ENCODE assay signal across 8 mouse cellular contexts in the genomic region with DNA sequence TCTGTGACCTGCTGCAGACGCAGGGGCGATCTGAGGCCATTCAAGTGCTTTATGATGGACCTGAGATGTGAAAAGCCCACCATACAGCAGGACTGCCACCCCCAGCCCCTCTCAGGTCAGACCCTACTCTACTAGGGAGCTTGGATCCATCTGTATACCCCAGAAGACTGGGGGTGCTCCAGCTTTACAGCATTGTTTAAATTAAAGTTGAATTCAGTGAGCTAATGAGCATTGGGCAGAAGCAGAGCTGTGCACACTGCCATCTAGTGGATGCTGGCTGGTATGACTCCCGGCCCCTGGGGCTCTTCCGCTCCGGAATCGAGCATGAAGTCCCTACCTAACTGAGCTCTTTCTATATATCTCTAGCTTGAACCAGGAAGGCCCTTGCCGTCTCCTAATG.
DNase-seq lines count a peak whose midpoint lies in the region; ATAC-seq and TF ChIP-seq lines count a peak whose summit lies in the region.

No protein-coding gene starts in this region.

- WGBS in heart, adult 2 months: 31% methylated on average over 7 of the region's 7 CpGs
- WGBS in heart, embryonic 11.5 days (ENCODE audit: insufficient replicate concordance): 40% methylated on average over 7 of the region's 7 CpGs
- WGBS in forebrain, embryonic 10.5 days: 47% methylated on average over 7 of the region's 7 CpGs
- 35% methylated on average over 7 of the region's 7 CpGs for WGBS in hindbrain, embryonic 11.5 days

- intact Hi-C loops in heart, adult 2 months (cut with DNase I): loop anchor here (1.0 to 2.0 kb wide), 4 partner anchors 404 to 595 kb away; no protein-coding TSS in a partner anchor

- H3K4me2 ChIP-seq in heart, embryonic 11.5 days: no peak overlapping the region
- no peak overlapping the region for H3K4me2 ChIP-seq in hindbrain, embryonic 11.5 days (replicated peaks; ENCODE audit: low read depth, low read length)

- H3K9ac ChIP-seq in heart, adult 2 months (ENCODE audit: low read depth, low read length): no peak overlapping the region
- H3K9ac ChIP-seq in heart, embryonic 11.5 days (ENCODE audit: low read depth, low read length): no peak overlapping the region
- no peak overlapping the region for H3K9ac ChIP-seq in hindbrain, embryonic 11.5 days (ENCODE audit: low read depth, low read length)

- no peak overlapping the region for H3K27ac ChIP-seq in heart, adult 2 months
- H3K27ac ChIP-seq in heart, embryonic 11.5 days (ENCODE audit: low read depth, low read length): no peak overlapping the region
- no peak overlapping the region for H3K27ac ChIP-seq in forebrain, embryonic 10.5 days
- no peak overlapping the region for H3K27ac ChIP-seq in hindbrain, embryonic 11.5 days (ENCODE audit: low read depth, low read length)

- no peaks in the 10 kb centered on the region for H3K79me2 ChIP-seq in heart, adult 2 months (replicated peaks; ENCODE audit: control insufficient read depth, insufficient read depth, low read length)

- TF ChIP-seq POLR2A in heart, adult 2 months (IDR thresholded peaks at IDR 0.05; ENCODE audit: insufficient read depth, low read depth, low read length): no peak

- H3K4me1 ChIP-seq in heart, adult 2 months (ENCODE audit: control insufficient read depth, insufficient read depth, low read length): no peaks in the 10 kb centered on the region
- H3K4me1 ChIP-seq in heart, embryonic 11.5 days (ENCODE audit: control insufficient read depth, insufficient read depth, low read length): 0 out of 2 replicates have a peak, but pooled peaks cover under 1% of the 10 kb centered on the region
- H3K4me1 ChIP-seq in forebrain, embryonic 10.5 days: no peaks in the 10 kb centered on the region; the same call in 1 of the 2 replicates
- no peaks in the 10 kb centered on the region for H3K4me1 ChIP-seq in hindbrain, embryonic 11.5 days (replicated peaks; ENCODE audit: control insufficient read depth, insufficient read depth, low read length)

- no peaks in the 10 kb centered on the region; the same call in 1 of the 2 replicates for H3K36me3 ChIP-seq in heart, adult 2 months (ENCODE audit: control insufficient read depth, insufficient read depth, low read length)
- H3K36me3 ChIP-seq in heart, embryonic 11.5 days (ENCODE audit: control insufficient read depth, insufficient read depth, low read length): no peaks in the 10 kb centered on the region
- H3K36me3 ChIP-seq in forebrain, embryonic 10.5 days (replicated peaks): peaks cover 20% of the 10 kb centered on the region; the same call in 1 of the 2 replicates
- no peaks in the 10 kb centered on the region for H3K36me3 ChIP-seq in hindbrain, embryonic 11.5 days (ENCODE audit: control insufficient read depth, insufficient read depth, low read length)

- no peaks in the 10 kb centered on the region for H3K9me3 ChIP-seq in heart, embryonic 11.5 days (replicated peaks; ENCODE audit: control insufficient read depth, low read length)
- no peaks in the 10 kb centered on the region for H3K9me3 ChIP-seq in forebrain, embryonic 10.5 days
- H3K9me3 ChIP-seq in hindbrain, embryonic 11.5 days (ENCODE audit: control insufficient read depth, low read length): no peaks in the 10 kb centered on the region

- TF ChIP-seq EP300 in heart, adult 2 months (IDR thresholded peaks at IDR 0.05; ENCODE audit: insufficient read depth, low read depth, low read length): peak; percentile 70; the same call in 1 of the 2 replicates

- no peaks in the 10 kb centered on the region for H3K27me3 ChIP-seq in heart, adult 2 months (ENCODE audit: control insufficient read depth, insufficient read depth, low read length)
- H3K27me3 ChIP-seq in heart, embryonic 11.5 days (ENCODE audit: control insufficient read depth, insufficient read depth, low read length): 0 out of 2 replicates have a peak, but pooled peaks cover 6% of the 10 kb centered on the region
- no peaks in the 10 kb centered on the region for H3K27me3 ChIP-seq in forebrain, embryonic 10.5 days (ENCODE audit: poor library complexity, severe bottlenecking)
- H3K27me3 ChIP-seq in hindbrain, embryonic 11.5 days (ENCODE audit: control insufficient read depth, insufficient read depth, low read length): no peaks in the 10 kb centered on the region

- ATAC-seq in heart, embryonic 11.5 days (replicated peaks; ENCODE audit: insufficient number of reproducible peaks, low FRiP score, low TSS enrichment): no peak
- peak; percentile 54 for ATAC-seq in cerebellum, adult (ENCODE audit: insufficient number of reproducible peaks, low FRiP score, low TSS enrichment)
- ATAC-seq in hindbrain, embryonic 11.5 days (ENCODE audit: low FRiP score): peak; percentile 55

- DNase-seq in heart, adult 2 months: peak; percentile 40 to 71
- peak; percentile 66 for DNase-seq in forebrain, embryonic 10.5 days (ENCODE audit: extremely low spot score, low spot score)
- DNase-seq in hindbrain, embryonic 11.5 days (ENCODE audit: low spot score): peak; percentile 85
- peak; percentile 71 to 73 for DNase-seq in layer of hippocampus, postnatal 10 days (ENCODE audit: low spot score in 2 of 2)
- peak; percentile 62 for DNase-seq in lung, postnatal 10 days
- peak; percentile 43 for DNase-seq in retina, postnatal 7 days (ENCODE audit: low read depth, low spot score)

- no peak overlapping the region for H3K4me3 ChIP-seq in heart, adult 2 months
- H3K4me3 ChIP-seq in heart, embryonic 11.5 days (ENCODE audit: low read depth, low read length): no peak overlapping the region
- H3K4me3 ChIP-seq in forebrain, embryonic 10.5 days: no peak overlapping the region
- no peak overlapping the region for H3K4me3 ChIP-seq in hindbrain, embryonic 11.5 days (ENCODE audit: low read depth, low read length)

- peak; percentile 100; the same call in 1 of the 2 replicates for TF ChIP-seq CTCF in heart, adult 2 months (IDR thresholded peaks at IDR 0.05)
